Mouse (Mus musculus) thymus, postnatal 10 days (tissue): Measurements from ENCODE around the gene Rnf44.

Source experiments
- DNase-seq, 2 experiments: peaks; one replicate each; pipeline ENCODE4 v3.0.0; 2021; ENCODE audit warnings: low spot score in 2 of 2

The Rnf44 gene

DNA sequence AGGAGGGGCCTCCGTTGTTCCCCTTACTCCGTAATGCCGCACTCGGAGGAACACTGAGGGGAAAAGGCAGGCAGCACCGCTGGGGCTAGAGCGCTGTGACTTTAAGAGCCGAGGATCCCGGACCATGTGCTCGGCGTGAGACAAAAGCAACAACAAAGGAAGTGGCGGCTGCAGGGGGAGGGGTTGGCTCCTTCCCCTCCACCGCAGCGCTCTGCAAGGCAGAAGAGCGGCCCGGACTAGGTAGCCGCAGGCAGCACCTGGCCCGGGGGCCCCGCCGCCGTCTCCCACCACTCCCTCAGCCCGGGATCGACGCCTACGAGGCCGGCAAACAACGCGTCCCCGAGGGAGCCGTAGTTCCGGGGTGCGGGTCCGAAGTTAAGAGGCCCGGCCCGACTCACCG, 6.6 kb downstream of the Rnf44 start:
- peak; percentile 86 to 87 for DNase-seq

DNA sequence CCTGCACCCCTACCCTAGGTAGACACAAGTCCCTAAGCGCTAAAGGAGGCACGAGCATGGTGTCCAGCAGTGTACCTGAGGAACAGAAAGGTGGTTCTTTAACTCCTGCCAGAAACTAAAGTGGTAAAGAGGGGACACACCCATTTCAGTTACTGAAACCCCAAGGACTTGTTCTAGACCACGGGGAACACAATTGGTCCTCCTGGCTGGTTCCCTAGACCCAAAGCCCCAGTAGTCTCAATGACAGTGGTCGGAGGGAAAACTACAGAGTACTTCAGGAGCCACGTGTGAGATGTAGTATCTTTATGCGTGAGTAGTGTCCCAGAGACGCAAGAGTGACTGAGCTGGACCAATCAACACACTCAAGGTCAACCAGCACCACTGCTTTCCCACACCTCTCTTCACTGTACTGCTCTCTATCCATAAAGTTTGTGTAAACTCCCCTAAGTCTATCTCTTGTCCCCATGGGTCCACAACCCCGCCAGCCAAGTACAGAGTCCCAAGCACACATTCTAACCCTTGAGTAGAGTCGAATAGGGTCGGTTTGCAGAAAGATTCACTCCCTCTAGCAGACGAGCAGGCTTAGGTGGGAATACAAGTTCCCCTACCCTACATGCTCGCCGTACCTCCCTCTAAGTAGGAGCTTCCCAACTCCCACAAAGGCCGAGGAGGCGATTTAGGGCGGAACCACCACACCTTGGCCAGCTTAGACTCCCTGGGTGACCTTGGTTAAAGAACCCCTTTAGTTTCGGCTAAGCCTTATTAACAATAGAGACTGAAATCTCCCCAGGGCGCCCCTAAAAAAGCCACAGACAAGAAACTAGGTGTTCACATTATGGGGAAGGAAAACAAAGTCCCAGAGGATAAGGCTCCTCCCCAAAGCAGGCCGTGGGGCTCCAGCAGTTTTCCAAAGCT, 7.3 kb downstream of the Rnf44 start:
- no peak for DNase-seq

DNA sequence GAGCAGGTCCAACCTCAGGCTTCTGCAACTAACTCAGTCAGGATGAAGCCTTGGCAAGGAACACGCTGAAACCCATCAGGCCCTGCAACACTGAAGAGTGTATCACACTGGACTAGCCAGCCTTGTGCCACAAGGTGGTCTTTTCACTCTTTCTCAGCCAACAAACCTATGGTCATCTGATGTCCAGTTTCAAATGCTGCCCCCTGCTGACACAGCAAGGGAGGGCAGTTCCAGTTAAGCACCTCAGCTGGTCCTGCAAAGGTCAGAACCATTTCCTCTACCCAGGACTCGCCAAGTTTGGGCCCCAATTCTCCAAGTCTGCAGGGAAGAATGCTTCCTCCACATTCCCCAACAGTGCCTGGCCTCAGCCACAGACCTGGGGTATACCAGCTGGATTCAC, 8.5 kb downstream of the Rnf44 start:
- no peak for DNase-seq

DNA sequence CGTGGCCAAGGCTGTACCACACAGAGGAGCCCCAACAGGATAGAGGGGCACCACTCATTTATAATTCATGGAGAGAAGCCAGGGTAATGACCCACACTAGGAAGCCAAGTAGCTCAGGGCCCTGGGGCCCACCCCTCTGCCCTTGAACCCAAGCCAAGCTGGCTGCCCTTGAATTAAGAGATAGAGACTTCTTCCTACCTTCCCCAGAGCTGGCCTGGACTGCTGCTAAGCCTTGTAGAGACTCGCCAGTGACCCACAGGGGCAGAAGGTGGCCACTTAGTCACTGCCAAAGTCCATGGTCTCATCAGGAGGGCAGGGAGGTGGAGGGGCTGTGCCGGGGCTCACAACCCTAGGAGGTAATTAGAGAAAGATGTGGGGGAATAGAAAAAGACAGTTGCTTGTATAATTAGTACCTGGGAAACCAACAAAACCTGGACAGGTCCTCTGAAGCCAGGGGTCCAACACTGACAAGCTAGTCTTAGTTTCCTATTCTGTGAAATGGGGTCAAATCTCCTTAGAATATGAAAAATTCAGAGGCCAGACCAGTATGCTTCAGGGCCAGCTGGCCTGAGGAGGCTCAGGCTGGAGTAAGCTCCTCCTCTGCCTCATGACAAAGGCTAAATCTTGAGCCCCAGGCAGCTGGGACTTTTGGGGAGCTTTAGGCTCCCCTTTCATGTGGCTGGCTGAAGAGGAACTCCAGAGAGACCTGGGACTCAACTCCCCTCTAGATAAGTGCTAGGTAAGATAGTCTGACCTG, 9.4 kb downstream of the Rnf44 start:
- no peak for DNase-seq

DNA sequence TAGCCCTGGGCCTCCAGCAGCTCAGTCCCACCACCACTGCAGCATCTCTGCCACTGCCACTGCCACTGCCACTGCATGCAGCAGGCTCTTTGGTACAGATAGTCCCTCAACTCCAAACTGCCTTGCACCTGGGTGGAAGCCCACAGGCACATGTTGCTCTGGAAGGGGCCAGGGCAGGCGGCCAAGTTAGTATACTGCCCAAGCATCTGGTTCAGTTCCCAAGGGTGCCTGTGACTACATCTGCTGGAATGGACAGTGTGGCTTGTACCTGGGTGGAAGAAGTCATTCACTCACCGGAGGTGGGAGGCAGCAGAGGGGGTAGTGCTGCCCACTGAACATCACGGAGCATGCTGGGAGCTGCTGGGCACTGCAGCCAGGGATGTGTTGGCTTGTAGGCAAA, 10.4 kb downstream of the Rnf44 start:
- no peak for DNase-seq

DNA sequence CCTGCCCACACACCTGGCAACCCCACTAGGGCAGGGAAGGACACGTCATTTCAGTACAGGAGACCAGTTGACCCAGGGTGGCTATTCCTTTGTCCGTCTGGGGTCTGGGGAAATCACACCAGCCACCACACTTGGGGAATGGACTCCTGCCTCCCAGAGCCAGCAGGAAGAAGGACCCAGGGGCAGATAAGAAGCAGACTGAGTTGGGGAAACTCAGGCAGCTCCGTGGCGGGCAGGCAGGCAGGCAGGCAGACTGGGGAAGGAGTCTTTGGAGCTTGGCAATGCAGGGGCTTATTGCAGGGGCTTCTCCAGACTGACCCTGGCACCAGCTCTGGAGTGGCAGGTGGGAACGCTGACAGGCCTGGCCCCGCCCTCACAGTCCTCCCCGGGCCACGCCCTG, 12.4 kb downstream of the Rnf44 start:
- DNase-seq = no peak

DNA sequence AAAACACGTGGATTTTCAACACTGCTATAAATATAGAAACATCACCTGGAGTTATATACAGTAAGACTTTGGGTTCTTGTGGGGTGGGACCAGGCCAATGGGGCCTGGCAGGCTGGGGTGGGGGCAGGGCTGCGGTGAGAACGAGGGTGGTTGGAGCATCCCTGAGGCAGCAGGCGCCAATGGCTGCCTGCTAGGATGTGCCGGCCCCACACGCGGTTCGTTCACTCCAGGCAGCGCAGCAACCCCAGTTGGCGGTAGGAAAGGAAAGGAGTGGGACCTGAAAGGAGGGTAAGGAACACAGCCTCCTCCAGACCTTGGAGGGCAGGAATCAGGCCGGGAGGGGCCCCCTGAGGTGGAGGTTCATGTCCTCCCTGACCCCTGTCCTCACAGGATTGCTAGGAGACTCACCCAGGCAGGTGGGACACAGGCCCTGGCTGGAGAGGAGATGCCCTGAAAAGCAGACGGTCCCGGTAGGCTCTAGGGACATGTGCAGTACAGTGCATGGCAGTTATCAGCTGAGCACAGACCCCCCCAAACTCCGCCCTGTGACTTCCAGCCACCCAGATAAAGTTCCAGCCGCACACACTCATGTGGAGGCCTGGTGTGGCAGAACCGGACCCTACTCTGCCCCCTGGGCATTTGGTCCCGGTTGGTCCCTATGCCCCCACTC, 13.4 kb downstream of the Rnf44 start:
- DNase-seq = no peak

DNA sequence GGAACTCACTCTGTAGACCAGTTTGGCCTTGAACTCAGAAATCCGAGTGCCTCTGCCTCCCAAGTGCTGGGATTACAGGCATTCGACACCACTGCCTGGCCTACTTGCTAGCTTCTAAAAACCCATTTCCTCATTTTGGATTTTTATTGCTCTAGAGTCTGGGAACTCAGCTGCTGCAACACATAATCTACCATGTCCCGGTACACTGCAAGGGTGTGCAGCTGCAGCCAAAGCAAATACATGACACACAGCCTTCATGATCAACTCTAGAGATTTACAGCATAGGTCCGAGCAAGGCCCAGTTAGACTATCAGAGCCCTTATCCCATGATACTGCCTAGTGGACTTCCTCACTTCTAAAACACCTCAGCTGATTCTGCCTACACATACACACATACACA, 15.4 kb downstream of the Rnf44 start:
- DNase-seq = no peak

DNA sequence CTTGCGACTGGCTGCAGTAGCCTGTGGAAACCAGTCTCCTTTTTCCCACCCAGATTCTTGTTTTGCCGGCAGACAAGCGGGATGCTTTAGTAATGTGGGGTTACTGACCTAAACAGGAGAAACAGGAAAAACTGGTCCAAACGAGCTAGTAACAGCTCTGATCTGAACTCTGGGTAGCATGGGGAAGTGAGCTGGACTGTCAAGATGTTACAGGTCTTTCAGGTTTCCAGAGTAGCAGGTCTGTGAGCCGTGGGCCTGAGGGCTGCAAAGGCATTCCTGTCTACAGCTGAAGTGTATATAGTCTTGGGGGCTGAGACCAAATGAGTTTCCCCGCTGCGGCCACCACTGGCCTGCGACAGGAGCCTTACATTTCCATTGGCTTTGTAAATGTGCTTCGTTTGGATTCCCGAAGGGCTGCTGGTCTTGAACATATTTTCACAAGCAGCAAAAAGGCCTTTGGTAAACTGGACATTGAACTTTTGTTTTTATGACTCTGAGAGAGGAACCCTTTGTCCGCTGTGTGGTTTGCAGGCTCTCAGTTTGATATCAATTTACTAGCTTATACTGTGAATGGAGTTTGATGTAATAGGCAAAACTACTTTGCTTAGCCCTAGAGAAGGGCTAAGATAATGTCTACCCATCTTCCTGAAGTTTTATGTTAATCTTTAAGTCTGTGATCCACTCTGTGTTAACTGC, 17.7 kb downstream of the Rnf44 start:
- DNase-seq = no peak

DNA sequence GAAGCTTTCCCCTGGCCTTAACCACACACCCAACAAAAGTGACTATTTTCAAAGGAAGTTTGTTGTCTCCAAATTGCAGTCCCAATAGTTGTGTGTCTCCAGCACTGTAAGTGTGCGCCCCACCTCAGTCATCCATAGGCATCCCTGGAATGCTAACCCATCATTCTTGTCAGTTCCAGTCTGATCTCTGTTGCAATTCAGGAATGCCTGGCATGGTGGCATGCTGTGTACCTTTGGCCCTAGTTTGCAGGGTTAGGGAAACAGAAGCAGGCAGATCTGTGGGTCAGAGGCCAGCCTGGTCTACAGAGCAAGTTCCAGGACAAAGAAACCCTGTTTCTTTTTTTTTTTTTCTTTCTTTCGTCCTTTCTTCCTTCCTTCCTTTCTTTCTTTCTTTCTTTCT, 23.2 kb downstream of the Rnf44 start:
- no peak for DNase-seq

DNA sequence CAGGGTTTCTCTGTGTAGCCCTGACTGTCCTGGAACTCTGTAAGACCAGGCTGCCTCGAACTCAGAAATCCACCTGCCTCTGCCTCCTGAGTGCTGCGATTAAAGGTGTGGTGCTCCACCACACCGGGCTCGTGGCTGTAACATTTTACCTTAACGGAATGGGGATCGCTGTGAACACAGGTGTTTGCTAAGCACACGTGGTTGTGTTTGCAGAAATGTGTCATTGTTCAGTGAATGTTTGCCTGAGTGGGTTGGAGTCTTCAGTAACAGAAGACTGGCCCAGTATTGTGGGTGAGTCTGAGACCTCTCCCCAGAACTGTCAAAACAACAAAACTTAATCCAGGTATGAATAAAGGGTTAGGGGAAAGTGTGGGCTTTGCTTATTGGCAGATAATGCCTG, 28.6 kb downstream of the Rnf44 start:
- no peak for DNase-seq

DNA sequence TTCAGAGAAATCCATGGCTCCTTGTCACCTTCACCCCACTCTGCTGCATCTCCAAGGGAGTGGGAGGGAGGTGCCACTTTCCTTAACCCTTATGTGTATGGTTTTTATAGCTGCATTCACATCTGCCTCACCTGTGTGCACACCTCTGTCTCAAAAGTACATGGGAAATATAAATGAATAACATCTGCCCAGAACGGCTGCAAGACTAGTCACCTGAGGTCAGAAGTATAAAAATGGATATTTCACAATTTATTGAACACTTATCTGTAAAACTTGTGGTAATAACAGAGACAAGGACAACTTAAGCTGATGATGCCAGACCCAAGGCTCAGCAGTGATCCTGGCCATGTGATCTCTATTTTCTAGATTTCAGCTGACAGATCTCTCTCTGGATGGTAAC, 29.2 kb downstream of the Rnf44 start:
- DNase-seq = no peak

DNA sequence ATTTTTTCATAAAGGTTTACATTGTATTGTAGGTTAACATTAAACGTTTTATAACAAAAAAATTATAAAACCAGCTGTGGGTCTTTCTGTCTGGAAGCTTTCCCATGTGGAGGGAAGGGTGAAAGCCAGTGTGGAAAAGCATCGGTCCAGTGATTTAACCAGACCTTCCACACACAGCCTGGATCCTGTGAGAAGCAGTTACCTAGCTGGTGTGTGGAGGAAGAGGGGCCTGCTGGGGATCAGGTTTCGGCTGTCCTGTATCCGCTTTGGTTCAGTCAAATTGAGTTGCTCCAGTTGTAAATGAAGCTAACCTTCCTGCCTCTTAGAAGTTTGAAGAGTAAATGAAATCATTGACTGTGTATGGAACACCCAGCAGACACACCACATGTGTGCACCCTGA, 29.7 kb downstream of the Rnf44 start:
- DNase-seq = no peak

DNA sequence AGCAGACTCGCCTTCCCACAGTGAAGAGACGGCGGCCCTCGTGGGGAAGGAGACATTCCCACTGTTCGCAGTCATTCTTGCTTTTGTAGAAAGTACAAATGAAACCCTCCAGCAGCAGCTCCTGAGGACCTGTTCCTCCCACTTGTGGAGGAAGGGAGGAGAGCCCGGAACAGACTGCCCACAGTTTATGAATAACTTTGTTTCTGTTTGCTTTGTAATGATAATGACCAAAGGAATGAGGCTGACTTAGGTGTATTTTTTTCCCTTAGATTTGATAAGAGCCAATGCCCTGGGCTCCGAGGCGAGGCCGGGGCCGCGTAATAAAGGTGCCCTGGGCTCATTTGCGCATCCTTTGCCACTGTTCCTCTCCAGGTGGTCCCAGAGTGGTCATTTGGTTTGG, 32.3 kb downstream of the Rnf44 start:
- no peak for DNase-seq

DNA sequence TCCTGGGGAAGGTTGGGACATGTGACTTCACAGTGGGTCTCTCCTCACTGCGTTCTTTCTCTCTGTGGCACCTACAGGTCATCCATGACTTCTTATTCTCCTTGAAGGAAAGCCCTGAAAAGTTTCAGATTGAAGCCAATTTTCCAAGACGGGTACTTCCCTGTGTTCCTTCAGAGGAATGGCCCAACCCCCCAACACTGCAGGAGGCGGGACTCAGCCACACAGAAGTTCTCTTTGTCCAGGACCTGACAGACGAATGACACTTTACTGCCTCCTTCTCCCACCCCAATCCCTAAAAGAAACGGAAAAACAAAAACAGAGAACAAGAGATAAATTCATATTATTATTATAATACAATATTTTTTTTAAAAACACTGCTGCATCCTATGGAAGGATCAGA, 32.8 kb downstream of the Rnf44 start:
- no peak for DNase-seq

DNA sequence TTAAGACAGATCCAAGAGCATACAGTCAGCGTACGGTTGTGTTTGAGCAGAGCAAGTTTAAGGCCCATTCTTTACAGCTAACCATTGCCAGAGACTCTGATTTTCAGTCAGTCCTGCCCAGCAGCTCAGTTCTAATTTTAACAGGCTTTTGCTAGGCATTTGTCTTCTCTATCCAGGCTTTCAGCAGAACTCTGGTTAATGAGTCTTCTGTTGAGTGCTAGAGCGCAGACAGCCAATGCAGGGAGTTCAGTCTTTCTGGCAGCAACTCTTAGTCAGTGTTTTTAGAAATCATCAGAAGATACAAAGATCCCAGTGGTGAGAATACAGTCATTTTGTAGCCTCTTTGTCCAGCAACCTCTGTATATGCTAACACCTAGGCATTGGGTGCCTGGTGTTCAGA, 43.2 kb downstream of the Rnf44 start:
- no peak for DNase-seq

DNA sequence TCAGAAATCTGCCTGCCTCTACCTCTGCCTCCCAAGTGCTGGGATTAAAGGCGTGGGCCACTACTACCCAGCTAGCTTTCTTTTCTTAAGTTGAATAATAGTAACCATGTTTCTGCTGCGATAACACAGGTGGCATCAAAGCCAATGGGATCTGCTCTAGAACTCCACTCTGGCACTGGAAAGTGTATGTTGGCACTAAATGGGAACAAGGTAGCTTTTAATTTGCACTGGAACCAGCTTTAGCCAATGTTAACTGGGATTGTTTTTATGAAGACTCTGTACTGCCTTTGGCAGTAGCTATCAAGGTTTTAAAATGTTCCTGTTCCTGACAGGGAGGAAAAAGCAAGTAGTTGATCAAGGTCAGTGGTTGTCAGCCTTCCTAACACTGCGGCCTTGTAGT, 58.7 kb downstream of the Rnf44 start:
- no peak for DNase-seq

DNA sequence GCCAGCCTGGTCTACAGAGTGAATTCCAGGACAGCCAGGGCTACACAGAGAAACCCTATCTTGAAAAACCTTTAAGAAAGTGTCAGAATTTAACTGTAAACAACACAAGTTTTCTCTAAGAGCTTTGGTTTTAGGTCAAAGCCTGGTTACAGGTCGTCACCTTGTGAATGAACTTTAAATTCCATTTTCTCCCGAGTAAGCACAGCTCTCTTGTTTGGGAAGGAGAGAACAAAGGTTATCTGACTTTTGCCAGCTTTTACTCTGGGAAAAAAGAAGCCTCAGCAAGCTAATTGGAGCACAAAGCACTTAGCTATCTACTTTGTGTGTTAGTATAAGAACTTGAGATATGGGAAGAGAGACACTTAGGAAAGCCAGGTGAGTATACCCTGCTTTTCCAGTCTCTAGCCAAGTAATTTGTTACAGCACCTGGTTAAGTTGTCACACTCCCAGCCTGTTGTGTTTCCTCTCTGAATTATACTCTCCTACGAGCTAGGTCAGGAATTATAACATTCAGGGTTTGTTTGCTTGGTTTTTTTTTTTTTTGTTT, 60.9 kb downstream of the Rnf44 start:
- DNase-seq = no peak
